Mouse (Mus musculus): ENCODE measurements around the gene Usp11. TPM values are rescaled to one million over a fixed set of nuclear protein-coding genes. Genes with fewer than 3 reads are reported as not detected.

Usp11 gene
- polyA plus RNA-seq, 1 experiment, result 9.3 TPM

DNA sequence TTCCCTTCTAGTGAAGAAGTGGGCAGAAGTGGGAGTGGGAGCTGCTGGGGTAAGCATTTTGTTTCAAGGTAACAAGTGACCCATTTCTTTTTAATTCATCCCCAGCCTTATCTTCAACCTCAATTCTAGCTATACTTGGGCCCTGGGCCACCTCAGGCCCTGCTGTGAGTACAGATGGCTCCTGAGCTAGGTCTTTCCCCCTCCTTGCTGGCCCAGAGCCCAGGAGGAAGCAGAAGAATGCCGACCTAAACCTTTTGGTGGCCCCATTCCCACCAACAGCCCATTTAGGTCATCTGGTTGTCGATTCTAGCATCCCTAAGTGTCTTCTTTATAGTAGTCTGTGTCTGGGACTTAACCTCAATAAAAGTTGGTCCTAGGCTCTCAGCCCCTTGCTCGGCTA is 12.1 kb upstream of the Usp11 start:
- peaks cover 31% of the 10 kb centered on the region for H3K36me3 ChIP-seq (ENCODE audit: control insufficient read depth, insufficient read depth)
- no peaks in the 10 kb centered on the region for H3K27me3 ChIP-seq (ENCODE audit: control insufficient read depth, insufficient read depth, insufficient read length)
- H3K79me2 ChIP-seq (ENCODE audit: control insufficient read depth, insufficient read depth), result peaks cover 49% of the 10 kb centered on the region
- H3K79me3 ChIP-seq (ENCODE audit: low read depth), result peaks cover 38% of the 10 kb centered on the region
- H3K4me3 ChIP-seq (ENCODE audit: insufficient read depth, poor library complexity, severe bottlenecking), result no peak overlapping the region
- TF ChIP-seq CEBPB (IDR thresholded peaks at IDR 0.05; ENCODE audit: low read depth) (no peak), USF1 (IDR thresholded peaks at IDR 0.05; ENCODE audit: low read depth) (no peak), FOSL1 (IDR thresholded peaks at IDR 0.05; ENCODE audit: insufficient read depth, low read length, poor library complexity, severe bottlenecking) (no peak), MYOG (IDR thresholded peaks at IDR 0.05; ENCODE audit: control insufficient read depth, extremely low read depth, insufficient read length) (no peak), CTCF (IDR thresholded peaks at IDR 0.05; ENCODE audit: control insufficient read depth, insufficient read depth, insufficient read length) (no peak), MYOD1 (IDR thresholded peaks at IDR 0.05; ENCODE audit: control insufficient read depth, insufficient read length, low read depth) (no peak), MAX (IDR thresholded peaks at IDR 0.05) (no peak)
- no peak overlapping the region for H3ac ChIP-seq (ENCODE audit: control insufficient read depth, insufficient read length, low read depth)

DNA sequence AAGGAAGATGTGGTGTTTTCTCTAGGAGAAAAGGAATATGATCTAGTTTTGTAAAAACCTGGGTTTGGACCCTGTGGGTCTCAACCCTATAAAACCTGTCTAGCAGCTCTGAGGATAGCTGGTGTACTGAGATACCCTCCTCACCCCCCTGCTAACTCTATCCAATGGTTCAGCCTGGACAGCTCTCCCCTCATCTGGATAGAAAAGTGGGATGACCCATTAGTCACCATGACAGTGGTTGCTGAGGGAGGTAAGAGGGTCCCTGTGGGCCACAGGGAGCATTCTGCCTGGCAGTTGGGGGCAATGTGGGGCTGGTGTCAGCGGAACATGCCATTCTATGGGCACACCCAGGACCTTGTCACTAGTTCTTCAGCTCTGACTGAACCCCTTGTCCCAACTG is 11.1 kb upstream of the Usp11 start:
- peaks cover 38% of the 10 kb centered on the region for H3K79me3 ChIP-seq (ENCODE audit: low read depth)
- no peaks in the 10 kb centered on the region for H3K27me3 ChIP-seq (ENCODE audit: control insufficient read depth, insufficient read depth, insufficient read length)
- no peak overlapping the region for H3K4me3 ChIP-seq (ENCODE audit: insufficient read depth, poor library complexity, severe bottlenecking)
- peaks cover 49% of the 10 kb centered on the region for H3K79me2 ChIP-seq (ENCODE audit: control insufficient read depth, insufficient read depth)
- no peak overlapping the region for H3ac ChIP-seq (ENCODE audit: control insufficient read depth, insufficient read length, low read depth)
- H3K36me3 ChIP-seq (ENCODE audit: control insufficient read depth, insufficient read depth), result peaks cover 40% of the 10 kb centered on the region
- TF ChIP-seq FOSL1 (IDR thresholded peaks at IDR 0.05; ENCODE audit: insufficient read depth, low read length, poor library complexity, severe bottlenecking), result no peak
- TF ChIP-seq MYOD1 (IDR thresholded peaks at IDR 0.05; ENCODE audit: control insufficient read depth, insufficient read length, low read depth), result no peak
- TF ChIP-seq CEBPB (IDR thresholded peaks at IDR 0.05; ENCODE audit: low read depth), result no peak
- TF ChIP-seq MAX (IDR thresholded peaks at IDR 0.05), result no peak
- TF ChIP-seq CTCF (IDR thresholded peaks at IDR 0.05; ENCODE audit: control insufficient read depth, insufficient read depth, insufficient read length), result no peak
- TF ChIP-seq MYOG (IDR thresholded peaks at IDR 0.05; ENCODE audit: control insufficient read depth, extremely low read depth, insufficient read length), result no peak
- no peak for TF ChIP-seq USF1 (IDR thresholded peaks at IDR 0.05; ENCODE audit: low read depth)

DNA sequence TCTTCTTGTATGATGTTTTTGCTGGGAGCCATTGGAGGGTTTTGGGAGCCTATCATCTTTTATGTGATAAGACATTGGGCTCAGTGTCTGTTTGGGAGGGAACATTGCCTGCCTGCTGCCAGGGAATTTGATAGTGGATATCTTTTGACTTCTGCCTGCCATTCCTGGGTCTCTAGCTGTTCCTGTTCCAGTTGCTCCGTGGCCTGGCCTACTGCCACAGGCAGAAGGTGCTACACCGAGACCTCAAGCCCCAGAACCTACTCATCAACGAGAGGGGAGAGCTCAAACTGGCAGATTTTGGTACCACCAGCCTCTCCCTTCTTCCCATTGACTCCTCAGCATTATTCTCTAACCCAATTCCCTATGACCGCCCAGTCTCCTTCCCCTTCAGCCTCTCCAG is 7.9 kb upstream of the Usp11 start:
- Histone ChIP-seq H3ac (ENCODE audit: control insufficient read depth, insufficient read length, low read depth) (no peak overlapping the region), H3K27me3 (ENCODE audit: control insufficient read depth, insufficient read depth, insufficient read length) (no peaks in the 10 kb centered on the region), H3K79me3 (ENCODE audit: low read depth) (peaks cover 17% of the 10 kb centered on the region), H3K79me2 (ENCODE audit: control insufficient read depth, insufficient read depth) (peaks cover 25% of the 10 kb centered on the region), H3K4me3 (ENCODE audit: insufficient read depth, poor library complexity, severe bottlenecking) (no peak overlapping the region), H3K36me3 (ENCODE audit: control insufficient read depth, insufficient read depth) (peaks cover 52% of the 10 kb centered on the region)
- TF ChIP-seq MAX (IDR thresholded peaks at IDR 0.05), result no peak
- no peak for TF ChIP-seq USF1 (IDR thresholded peaks at IDR 0.05; ENCODE audit: low read depth)
- TF ChIP-seq MYOG (IDR thresholded peaks at IDR 0.05; ENCODE audit: control insufficient read depth, extremely low read depth, insufficient read length), result no peak
- TF ChIP-seq CTCF (IDR thresholded peaks at IDR 0.05; ENCODE audit: control insufficient read depth, insufficient read depth, insufficient read length), result no peak
- TF ChIP-seq CEBPB (IDR thresholded peaks at IDR 0.05; ENCODE audit: low read depth), result no peak
- no peak for TF ChIP-seq FOSL1 (IDR thresholded peaks at IDR 0.05; ENCODE audit: insufficient read depth, low read length, poor library complexity, severe bottlenecking)
- no peak for TF ChIP-seq MYOD1 (IDR thresholded peaks at IDR 0.05; ENCODE audit: control insufficient read depth, insufficient read length, low read depth)

DNA sequence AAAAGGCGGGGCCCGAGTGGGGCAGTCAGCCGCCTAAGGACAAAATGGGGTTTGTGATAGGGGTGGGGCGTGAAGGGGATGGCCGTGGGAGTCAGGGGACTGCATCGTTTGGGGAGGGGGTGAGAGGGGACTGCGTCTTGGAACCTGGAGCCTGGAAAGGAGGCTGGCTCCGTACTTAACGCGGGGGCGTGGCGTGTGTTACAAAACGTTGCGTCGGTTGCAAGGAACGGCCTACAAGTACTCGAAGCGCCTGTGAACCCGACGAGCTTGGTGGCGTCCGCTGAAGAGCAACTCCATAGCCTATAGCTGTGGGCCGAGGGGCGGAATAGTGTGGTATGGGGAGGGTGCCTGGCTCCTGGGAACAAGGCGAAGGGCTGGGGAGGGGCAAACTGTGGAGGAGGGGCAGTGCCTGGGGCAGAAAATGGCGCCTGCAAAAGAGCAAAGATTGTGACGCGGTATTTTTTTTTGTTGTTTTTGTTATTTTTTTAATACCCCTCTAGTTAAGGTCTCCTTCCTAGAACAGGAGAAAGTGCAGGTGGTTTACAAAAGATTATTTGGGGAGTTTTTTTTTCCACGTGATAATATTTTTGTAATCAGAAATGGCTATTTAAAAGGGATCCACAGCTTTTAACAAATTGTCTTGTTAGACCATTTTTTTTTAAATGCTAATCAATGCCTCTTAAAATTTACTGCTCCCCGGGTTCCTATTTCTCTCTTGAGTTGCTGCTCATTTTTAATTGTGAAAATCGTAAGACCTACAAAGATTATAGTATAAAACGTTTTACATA is 783 bp downstream of the Usp11 start:
- TF ChIP-seq MYOG (IDR thresholded peaks at IDR 0.05; ENCODE audit: control insufficient read depth, extremely low read depth, insufficient read length), result no peak
- no peak for TF ChIP-seq MYOD1 (IDR thresholded peaks at IDR 0.05; ENCODE audit: control insufficient read depth, insufficient read length, low read depth)
- no peak for TF ChIP-seq CTCF (IDR thresholded peaks at IDR 0.05; ENCODE audit: control insufficient read depth, insufficient read depth, insufficient read length)
- no peak for TF ChIP-seq USF1 (IDR thresholded peaks at IDR 0.05; ENCODE audit: low read depth)
- no peak for TF ChIP-seq MAX (IDR thresholded peaks at IDR 0.05)
- TF ChIP-seq CEBPB (IDR thresholded peaks at IDR 0.05; ENCODE audit: low read depth), result no peak
- no peak for TF ChIP-seq FOSL1 (IDR thresholded peaks at IDR 0.05; ENCODE audit: insufficient read depth, low read length, poor library complexity, severe bottlenecking)
- H3K36me3 ChIP-seq (ENCODE audit: control insufficient read depth, insufficient read depth), result no peaks in the 10 kb centered on the region
- H3ac ChIP-seq (ENCODE audit: control insufficient read depth, insufficient read length, low read depth), result peak overlapping the region; percentile 92
- H3K79me2 ChIP-seq (ENCODE audit: control insufficient read depth, insufficient read depth), result no peaks in the 10 kb centered on the region
- peak overlapping the region; percentile 36 for H3K4me3 ChIP-seq (ENCODE audit: insufficient read depth, poor library complexity, severe bottlenecking)
- H3K27me3 ChIP-seq (ENCODE audit: control insufficient read depth, insufficient read depth, insufficient read length), result no peaks in the 10 kb centered on the region
- H3K79me3 ChIP-seq (ENCODE audit: low read depth), result peaks cover 1% of the 10 kb centered on the region

DNA sequence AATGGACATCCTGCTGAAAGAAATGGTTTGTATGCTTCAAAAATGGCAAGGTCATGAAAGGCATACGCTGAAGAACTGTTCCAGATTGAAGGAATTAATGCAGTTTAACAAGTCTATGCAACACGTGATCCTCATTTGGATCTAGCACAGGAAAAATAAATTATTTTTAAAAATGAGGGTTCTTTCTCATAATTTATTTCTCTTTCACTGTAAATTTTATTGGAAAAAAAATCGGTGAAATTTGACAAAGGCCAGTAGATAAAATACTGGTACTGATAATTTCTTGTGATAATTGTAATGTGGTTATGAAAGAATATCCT is 1.3 kb downstream of the Usp11 start:
- no peaks in the 10 kb centered on the region for H3K79me2 ChIP-seq (ENCODE audit: control insufficient read depth, insufficient read depth)
- H3K27me3 ChIP-seq (ENCODE audit: control insufficient read depth, insufficient read depth, insufficient read length), result no peaks in the 10 kb centered on the region
- H3K4me3 ChIP-seq (ENCODE audit: insufficient read depth, poor library complexity, severe bottlenecking), result peak overlapping the region; percentile 36
- H3K79me3 ChIP-seq (ENCODE audit: low read depth), result peaks cover 1% of the 10 kb centered on the region
- peak; percentile 63 for TF ChIP-seq USF1 (IDR thresholded peaks at IDR 0.05; ENCODE audit: low read depth)
- TF ChIP-seq FOSL1 (IDR thresholded peaks at IDR 0.05; ENCODE audit: insufficient read depth, low read length, poor library complexity, severe bottlenecking), result no peak
- no peak for TF ChIP-seq MYOG (IDR thresholded peaks at IDR 0.05; ENCODE audit: control insufficient read depth, extremely low read depth, insufficient read length)
- no peak for TF ChIP-seq CTCF (IDR thresholded peaks at IDR 0.05; ENCODE audit: control insufficient read depth, insufficient read depth, insufficient read length)
- TF ChIP-seq MYOD1 (IDR thresholded peaks at IDR 0.05; ENCODE audit: control insufficient read depth, insufficient read length, low read depth), result no peak
- no peaks in the 10 kb centered on the region for H3K36me3 ChIP-seq (ENCODE audit: control insufficient read depth, insufficient read depth)
- no peak overlapping the region for H3ac ChIP-seq (ENCODE audit: control insufficient read depth, insufficient read length, low read depth)

Measured in C2C12 (cell line).